Mouse (Mus musculus) testis, adult 2 months (tissue): ENCODE results near the gene Abtb2.

ENCODE experiments used
- CTCF ChIP-seq: fragments of 200-500 bp; IDR thresholded peaks from 2 replicates; pipeline ENCODE4 v1.5.1; 2012; ENCODE audit warnings: low read depth, mild to moderate bottlenecking, inconsistent platforms, low read length, moderate library complexity; ENCODE audit not compliant: control insufficient read depth, insufficient read depth, insufficient replicate concordance
- POLR2A ChIP-seq: fragments of 200-500 bp; IDR thresholded peaks from 2 replicates; pipeline ENCODE4 v1.6.1; 2012; ENCODE audit warnings: low read depth, mild to moderate bottlenecking, inconsistent platforms, low read length, moderate library complexity; ENCODE audit not compliant: control insufficient read depth

- no peak for TF ChIP-seq POLR2A
- no peak for TF ChIP-seq CTCF
Measured at GRCm38 (mm10) chr2:103690828-103691227, 124.7 kb downstream of the Abtb2 start.
